Mouse (Mus musculus) common myeloid progenitor, adult 5-6 weeks (primary cell): Measurements from ENCODE around the gene Coro2b. TPM values are rescaled to one million over a fixed set of nuclear protein-coding genes. Genes with fewer than 3 reads are reported as not detected.

ENCODE experiments used
- ATAC-seq: replicated peaks from 2 replicates; pipeline ENCODE4 v1.8.0; 2016; ENCODE audit warnings: low read depth, mild to moderate bottlenecking, moderate TSS enrichment, inconsistent platforms; ENCODE audit not compliant: poor library complexity, severe bottlenecking
- total RNA-seq: library from RNA; stranded (forward); fragments of 200-1000, 187-1606 nt; gene quantifications from 2 replicates; pipeline ENCODE4 v1.2.3, GENCODE M21; 2017

Coro2b gene
- total RNA-seq, 1 experiment from 2014 or later: 0.87 TPM

DNA sequence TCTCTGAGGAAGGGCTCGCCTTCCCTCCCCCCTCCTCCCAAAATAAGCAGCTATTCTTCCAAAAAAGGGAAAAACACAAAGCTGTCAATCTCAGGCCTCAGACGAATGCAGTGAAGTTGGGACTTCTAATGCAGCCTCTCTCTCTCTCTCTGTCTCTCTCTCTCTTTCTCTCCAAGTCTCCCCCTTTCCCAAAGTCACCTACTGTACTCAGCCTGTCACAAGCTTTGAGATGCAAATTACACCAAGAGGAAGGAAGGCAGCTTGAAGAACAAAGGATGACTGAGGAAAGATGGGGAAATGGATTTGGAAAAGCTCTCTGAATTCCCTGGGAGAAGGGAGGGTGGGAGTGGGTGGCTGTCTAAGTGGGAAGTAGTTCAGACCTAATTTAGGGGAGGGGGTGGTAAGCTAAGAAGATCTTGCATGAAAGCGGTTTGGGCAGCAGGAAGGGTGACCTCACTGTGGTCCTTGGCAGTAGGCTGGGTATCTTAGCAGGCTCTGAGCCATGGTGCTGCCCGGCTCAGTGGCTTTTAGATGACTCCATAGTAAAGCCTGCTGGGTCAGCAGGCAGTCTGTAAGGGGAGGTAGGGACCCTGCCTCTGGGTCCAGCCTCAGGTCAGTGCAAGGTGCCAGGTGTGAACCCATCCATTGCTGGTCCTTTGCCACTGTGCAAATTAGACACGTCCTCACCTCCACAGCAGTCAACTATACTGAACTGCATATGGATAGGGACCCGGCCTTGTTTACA lies 55.8 kb downstream of the Coro2b start:
- ATAC-seq: no peak

DNA sequence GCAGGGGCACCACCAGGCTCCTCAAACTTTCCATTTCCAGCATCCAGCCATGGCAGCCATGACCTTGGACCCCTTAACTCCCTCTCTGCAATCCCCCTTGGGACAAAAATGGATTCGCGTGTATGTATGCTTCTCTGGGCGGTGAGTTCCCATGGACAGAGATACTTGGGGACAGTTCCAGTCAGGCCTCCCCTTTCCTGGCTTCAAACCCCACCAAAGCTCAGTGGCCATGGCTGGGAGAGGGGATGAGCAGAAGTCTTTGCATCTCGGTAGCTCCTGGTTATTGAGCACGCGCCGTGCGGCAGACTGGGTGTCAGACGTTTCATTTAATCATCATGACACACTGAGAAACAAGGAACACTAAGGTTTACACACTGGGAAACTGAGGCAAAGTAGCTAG lies 56.7 kb downstream of the Coro2b start:
- no peak for ATAC-seq

GRCm38 (mm10) chr9:62476782-62477487 lies 59.9 kb downstream of the Coro2b start:
- no peak for ATAC-seq

DNA sequence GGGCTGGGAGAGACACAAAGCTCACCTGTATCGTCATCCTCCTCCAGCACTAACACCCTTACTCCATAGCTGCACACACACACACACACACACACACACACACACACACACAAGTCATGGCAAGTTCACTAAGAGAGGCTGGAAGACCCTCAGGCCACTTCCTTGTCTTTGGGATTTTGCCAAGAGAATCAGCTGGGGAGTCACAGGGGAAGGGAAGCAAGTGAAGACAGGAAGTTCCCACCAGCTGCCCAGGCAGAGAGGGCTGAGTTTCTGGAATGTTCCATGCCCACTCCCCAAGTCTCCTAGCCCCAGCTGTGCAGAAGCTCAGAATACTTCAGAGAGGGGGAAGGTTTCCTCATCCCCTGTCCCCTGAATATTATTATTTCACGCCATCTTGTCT lies 62.6 kb downstream of the Coro2b start:
- no peak for ATAC-seq

GRCm38 (mm10) chr9:62471541-62472189 lies 65.2 kb downstream of the Coro2b start:
- no peak for ATAC-seq

DNA sequence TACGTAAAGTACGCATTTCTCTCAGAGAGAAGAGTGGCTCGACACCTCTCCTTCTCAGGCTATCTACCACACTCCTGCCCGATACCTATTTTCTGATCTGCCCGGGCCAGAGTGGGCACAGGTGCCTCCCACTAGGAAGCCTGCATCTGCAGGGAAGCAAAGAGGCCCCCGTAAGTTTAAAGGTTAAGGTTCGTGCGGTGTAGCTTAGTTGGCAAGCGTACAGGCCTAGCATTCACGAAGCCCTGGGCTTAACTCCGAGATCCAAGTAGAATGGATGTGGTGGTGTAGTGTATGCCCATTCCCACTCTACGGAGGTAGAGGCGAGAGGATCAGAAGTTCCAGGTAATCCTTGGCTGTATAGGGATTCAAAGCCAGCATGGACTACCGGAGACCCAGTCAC lies 65.8 kb downstream of the Coro2b start:
- no peak for ATAC-seq

- peak; percentile 93 for ATAC-seq
These were observed 66.4 kb downstream of the Coro2b start for GRCm38 (mm10) chr9:62470398-62470797.

DNA sequence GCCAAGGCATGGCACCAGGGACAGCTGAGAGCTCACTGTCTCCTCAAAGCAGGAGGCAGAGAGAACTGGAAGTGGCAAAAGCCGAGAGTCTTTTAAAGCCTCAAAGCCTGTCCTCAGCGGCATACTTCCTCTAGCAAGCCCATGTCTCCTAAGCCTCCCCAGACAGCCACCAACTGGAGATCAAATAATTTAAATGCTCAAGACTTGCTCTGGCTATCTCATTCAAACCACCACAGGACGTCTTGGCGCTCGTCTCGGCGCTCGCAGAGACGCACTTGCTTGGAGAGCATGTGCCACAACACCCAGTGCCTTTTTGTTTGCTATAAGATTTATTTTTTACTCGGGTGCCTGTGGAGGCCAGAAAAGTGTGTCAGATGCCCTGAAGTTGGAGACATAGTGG lies 67.1 kb downstream of the Coro2b start:
- no peak for ATAC-seq

GRCm38 (mm10) chr9:62469143-62469542 lies 67.7 kb downstream of the Coro2b start:
- ATAC-seq: no peak

- no peak for ATAC-seq
These were observed 69.4 kb downstream of the Coro2b start for GRCm38 (mm10) chr9:62467413-62467784.

- no peak for ATAC-seq
These were observed 70.0 kb downstream of the Coro2b start for GRCm38 (mm10) chr9:62466742-62467412.

GRCm38 (mm10) chr9:62466053-62466452 lies 70.8 kb downstream of the Coro2b start:
- no peak for ATAC-seq

DNA sequence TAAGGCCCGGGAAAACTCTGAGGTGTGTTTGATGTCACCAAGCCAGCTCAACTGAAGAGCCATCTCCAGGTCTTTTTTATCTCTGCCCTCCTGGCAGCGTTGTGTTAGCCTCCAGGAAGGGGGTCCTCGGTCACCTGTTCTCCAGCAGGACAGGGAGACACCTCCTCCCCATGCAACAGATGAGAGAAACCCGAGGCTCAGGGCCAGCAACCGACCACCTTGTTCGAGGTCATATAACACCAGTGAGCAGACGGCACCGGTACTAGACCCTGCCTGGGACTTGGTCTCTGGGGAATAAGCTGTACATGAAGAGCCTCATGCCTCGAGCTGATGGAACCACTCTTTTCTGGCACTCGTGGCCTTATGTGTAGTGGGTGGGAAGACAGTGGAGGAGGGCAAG lies 72.1 kb downstream of the Coro2b start:
- no peak for ATAC-seq

- ATAC-seq: no peak
These were observed 75.1 kb downstream of the Coro2b start for GRCm38 (mm10) chr9:62461766-62462165.

- ATAC-seq: no peak
These were observed 75.7 kb downstream of the Coro2b start for GRCm38 (mm10) chr9:62461095-62461494.

DNA sequence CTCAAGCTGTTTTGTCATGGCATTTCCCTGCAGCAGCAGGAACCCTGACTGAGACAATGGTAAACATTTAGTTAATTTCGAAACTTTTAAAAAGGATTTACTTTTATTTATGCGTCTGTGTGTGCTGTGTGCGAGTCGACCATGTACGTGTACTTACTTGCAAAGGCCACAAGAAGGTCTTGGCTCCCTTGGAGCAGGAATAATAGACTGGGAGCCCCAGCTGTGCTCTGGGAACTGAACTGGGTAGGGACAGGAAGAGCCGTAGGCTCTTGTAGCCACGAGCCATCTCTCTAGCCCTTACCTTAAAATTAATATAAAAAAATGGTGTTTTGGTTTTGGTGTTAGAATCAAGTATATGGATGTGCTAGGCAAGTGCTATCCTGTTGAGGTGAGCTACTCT lies 76.8 kb downstream of the Coro2b start:
- no peak for ATAC-seq

- ATAC-seq: no peak
These were observed 78.4 kb downstream of the Coro2b start for GRCm38 (mm10) chr9:62458457-62458856.

DNA sequence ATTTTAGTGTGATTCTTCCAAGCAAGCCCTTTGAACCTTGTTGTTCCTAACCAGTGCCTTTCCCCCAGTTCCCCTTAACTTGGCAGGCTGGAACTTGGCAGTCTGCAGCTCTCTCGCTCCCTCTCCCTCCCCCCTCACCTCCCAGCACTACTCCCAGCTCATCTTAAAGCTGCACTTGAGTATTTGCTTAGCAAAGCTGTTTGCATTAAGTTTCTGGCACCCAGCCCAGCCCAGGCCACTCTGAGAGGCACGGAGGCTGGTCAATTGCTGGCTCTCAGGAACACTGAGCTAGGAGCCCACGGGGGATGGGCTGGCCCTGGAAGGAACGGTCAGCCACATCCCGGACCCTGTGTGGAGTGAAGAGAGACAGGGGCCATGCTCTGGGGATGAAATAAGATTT lies 80.8 kb downstream of the Coro2b start:
- ATAC-seq: no peak

DNA sequence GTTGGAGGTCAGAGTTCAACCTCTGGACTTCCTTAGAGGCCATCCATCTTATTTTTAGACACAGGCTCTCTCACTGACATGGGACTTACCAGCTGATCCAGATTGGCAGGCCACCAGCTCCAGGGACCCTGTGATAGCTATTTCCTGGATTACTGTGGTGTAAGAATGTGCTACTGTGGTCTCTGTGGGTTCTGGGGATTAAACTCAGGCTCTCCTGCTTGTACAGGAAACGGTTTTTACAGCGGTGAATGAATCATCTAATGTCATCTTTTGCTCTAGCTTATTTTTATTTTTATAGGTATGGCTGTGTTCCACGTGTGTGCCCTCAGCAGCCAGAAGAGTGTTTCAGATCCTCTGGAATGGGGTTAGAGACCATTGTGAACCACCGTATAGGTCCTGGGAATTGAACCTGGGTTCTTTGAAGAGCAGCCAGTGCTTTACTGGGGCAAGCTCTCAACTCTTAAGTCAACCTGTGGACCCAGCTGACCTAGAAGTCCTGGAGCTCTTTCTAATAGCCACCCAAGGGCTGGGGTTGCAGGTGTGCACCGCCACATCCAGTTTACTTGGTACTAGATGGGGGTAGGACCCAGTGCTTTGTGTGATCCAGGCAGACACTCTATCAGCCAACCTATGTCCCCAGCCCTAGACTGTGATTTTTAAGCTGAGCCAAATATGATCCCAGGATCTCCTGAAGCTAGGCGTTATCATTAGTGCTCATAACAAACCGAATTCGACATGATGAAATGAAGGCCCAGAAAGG lies 81.5 kb downstream of the Coro2b start:
- ATAC-seq: peak; percentile 55

- ATAC-seq: no peak
These were observed 84.4 kb downstream of the Coro2b start for GRCm38 (mm10) chr9:62452373-62452993.
